Mouse (Mus musculus) embryo, embryonic 10.5 days (tissue): ENCODE data around the gene Ribc1.

Experiments used
- DNase-seq: peaks from one replicate; pipeline ENCODE4 v3.0.0-alpha.2; 2015; ENCODE audit warnings: low spot score

The Ribc1 gene

GRCm38 (mm10) chrX:152016151-152017145, at the start of gene Ribc1, which contains the start of gene Smc1a:
Gene Ribc1 (minus strand): TSS chrX:152016295.
Gene Smc1a (plus strand): TSS chrX:152016428.
- DNase-seq, result peak; percentile 96

- no peak for DNase-seq
Measured at GRCm38 (mm10) chrX:152065674-152066073, 49.6 kb upstream of the Ribc1 start.

DNA sequence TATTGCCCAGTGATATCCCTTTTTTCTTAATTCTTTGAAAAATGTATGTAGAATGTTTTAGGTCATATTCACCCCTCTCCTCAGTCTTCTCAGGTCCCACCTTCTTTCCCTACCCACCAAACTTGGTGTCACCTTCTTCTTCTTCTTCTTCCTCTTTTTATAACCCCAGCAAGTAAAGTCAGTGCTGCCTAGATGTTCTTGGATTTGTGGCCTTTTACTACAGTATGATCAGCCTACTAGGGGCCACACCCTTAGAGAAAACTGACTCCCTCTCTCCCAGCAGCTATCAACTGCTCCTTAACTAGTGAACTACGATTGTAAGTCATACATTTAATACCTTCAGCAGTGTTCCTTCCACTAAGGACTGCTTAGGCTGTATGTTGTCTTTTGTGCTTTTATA, 38.0 kb upstream of the Ribc1 start:
- no peak for DNase-seq

DNA sequence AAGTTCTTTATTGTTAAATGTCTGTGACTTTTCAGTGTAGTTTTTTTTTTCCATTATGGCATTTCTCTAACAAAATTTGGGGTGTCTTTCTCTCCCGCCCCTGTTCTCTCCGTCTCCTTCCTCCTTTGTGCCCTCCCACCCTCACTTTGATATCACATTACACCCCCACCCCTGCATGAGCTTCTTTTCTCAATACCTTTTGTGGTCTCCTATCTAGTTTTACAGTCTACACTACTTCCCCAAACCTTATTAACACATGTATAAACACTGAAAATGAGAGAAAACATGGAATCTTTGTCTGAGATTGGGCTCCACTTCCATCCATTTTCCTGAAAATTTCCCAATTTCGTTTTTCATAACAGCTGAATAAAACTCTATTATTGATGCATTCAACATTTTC, 36.5 kb upstream of the Ribc1 start:
- DNase-seq, result no peak

- no peak for DNase-seq
Measured at GRCm38 (mm10) chrX:152047230-152047629, 31.1 kb upstream of the Ribc1 start.

GRCm38 (mm10) chrX:152039865-152040264, 23.8 kb upstream of the Ribc1 start:
- no peak for DNase-seq

DNA sequence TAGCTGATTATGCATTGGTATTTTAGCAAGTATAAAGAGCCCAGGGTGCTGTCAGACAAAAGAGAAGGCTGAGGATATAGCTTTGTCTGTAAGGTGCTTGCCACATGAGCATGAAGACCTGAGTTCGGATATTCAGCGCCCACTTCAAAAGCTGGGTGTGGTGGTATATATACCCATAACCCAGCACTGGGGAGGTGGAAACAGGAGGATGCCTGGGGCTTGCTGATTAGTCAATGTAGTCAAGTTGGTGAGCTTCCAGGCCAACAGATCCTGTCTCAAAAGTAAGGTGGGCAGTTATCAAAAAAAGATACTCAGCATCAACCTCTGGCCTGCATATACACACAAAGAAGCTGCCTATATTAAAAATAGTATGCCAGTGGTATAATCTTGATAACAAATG, 3.2 kb upstream of the Ribc1 start:
- no peak for DNase-seq

DNA sequence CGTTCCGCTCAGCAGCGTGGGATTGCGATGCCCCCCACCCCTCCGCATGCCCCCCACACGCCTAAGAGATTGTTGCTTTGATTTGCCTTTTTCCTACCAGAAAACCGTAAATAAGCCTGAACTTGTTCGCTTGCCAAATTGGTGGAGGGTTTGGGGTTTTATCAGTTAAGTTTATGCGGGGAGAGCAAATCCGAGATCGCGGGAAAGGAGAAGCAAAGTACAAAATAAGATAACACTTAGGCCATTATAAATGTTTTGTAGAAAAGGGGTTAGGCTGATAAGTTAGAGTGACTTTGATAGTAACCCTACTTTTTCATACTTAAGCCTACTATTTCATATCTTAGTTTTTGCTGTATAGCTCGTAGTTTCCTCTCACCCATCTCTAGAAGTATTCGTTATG, 1.1 kb upstream of the Ribc1 start:
- no peak for DNase-seq

DNA sequence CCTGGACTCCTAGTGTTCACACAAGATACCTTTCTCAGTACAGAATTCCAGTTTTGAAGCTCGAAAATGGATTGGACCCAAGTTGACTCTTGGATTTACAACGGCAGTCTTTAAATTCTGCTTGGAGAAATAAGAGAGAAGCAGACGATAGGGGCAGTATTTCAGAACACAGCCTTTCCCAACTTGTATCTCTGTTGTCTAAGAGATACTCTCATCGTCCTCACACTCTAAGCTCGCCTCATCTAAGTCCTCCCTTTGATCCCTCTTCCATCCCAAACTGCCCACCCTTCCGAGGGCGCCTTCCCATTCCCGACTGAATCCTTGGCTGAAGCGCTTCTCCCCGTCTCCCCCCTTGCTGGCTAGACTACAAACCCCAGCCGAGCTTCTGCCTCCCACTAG, 344 bp downstream of the Ribc1 start:
- no peak for DNase-seq

DNA sequence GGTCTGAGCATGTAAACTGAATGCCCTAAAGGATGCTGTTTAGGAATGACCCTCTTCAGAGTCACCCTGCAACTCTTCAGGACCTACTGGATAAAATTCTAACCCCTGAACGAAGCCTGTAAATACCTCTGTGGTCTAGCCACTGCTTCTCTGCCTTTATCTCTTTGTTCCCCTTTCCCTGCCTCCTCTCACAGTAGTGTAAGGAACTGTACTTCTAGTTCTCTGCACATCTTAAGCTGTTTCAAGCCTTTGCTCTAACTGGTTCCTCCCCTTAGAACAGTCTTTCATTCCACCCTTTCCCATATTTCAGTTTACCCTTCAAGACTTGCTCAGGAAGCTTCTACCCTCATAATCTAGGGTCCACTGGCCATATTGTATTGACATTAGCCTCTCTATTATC, 8.2 kb downstream of the Ribc1 start:
- DNase-seq, result no peak

- no peak for DNase-seq
Measured at GRCm38 (mm10) chrX:152002865-152003264, 13.2 kb downstream of the Ribc1 start.

- peak; percentile 86 for DNase-seq
Measured at GRCm38 (mm10) chrX:152001737-152002710, 14.1 kb downstream of the Ribc1 start, which contains the start of gene Hsd17b10. Gene Hsd17b10 (plus strand): TSS chrX:152001845.

DNA sequence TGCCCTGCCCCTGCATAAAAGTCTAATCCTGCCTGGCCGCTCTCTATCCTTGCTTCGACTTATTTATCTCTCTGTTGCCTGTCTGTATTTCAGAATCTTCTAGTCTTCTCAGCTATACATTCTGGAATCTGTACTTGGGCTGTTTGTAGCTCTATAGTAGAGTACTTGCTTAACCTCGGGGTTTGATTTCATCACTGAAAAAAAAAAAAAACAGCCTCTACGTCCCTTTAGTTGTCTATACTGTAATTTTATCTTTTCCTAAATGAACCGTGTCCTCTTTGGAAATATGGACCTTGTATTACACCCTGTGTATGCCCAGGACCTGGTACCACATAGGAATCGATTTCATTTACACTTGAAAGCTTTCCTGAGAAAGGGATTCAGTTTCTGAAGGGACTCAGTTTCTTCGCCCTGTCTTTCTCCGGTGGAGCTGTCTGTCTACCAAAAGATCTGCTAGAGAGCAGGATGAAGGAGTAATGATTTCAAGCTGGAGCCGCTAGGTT, 14.9 kb downstream of the Ribc1 start:
- DNase-seq, result no peak

DNA sequence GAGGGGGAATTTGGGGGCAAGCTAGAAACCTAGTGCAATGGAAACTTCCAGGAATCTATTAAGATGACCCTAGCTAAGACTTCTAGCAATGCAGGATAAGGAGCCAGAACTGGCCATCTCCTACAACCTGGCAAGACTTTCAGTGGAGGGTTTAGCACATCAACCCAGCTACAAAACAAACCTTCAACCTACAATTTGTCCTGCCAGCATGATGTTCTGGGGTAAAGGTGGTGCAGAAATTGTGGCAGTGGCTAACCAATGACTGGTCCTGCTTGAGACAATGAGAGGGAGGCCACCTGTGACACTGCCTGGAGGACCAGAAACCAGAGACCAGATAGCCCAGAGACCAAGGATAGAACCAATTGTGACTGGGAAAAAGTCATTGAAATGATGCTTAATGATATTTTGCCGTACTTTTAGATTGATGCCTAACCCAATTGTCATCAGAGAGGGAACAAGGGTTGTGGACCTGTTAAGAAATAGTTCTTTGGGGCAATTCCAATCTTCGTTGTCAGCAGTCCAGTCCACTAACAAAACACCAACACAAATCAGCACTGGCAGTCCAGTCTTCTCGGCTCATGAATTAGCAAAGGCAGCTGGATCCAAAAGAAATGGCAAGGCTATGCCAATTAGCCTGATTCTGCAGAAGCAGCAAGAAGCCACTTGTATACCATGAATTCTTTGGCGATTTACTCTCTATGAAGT, 16.9 kb downstream of the Ribc1 start:
- DNase-seq, result no peak
